Mouse (Mus musculus) myocyte (in vitro differentiated cells): ENCODE results near the gene Olfr644. TPM values are rescaled to one million over a fixed set of nuclear protein-coding genes. Genes with fewer than 3 reads are reported as not detected.

ENCODE experiments used
- H3K27me3 ChIP-seq: one replicate; pipeline ENCODE4 v1.6.1; 2011; ENCODE audit not compliant: control insufficient read depth, insufficient read depth, insufficient read length
- H3K36me3 ChIP-seq: one replicate; pipeline ENCODE4 v1.6.1; 2011; ENCODE audit not compliant: control insufficient read depth, insufficient read depth
- H3K4me2 ChIP-seq: one replicate; pipeline ENCODE4 v1.6.1; 2011; ENCODE audit warnings: low read depth, control low read depth
- H3K4me3 ChIP-seq: one replicate; pipeline ENCODE4 v1.5.1; 2011; ENCODE audit warnings: mild to moderate bottlenecking, control low read depth, moderate library complexity
- H3K79me2 ChIP-seq: one replicate; pipeline ENCODE4 v1.6.1; 2011; ENCODE audit not compliant: control insufficient read depth, insufficient read depth
- H3ac ChIP-seq: one replicate; pipeline ENCODE4 v1.6.1; 2011; ENCODE audit not compliant: control insufficient read depth, insufficient read length
- CEBPB ChIP-seq: IDR thresholded peaks from 2 replicates; pipeline ENCODE4 v1.6.1; 2011; ENCODE audit warnings: mild to moderate bottlenecking, moderate library complexity; ENCODE audit not compliant: poor library complexity, insufficient read depth, severe bottlenecking
- E2F4 ChIP-seq: IDR thresholded peaks from one replicate; pipeline ENCODE4 v1.6.1; 2011; ENCODE audit warnings: mild to moderate bottlenecking, control low read depth, moderate library complexity; ENCODE audit not compliant: insufficient read depth
- MAX ChIP-seq: IDR thresholded peaks from one replicate; pipeline ENCODE4 v1.6.1; 2011; ENCODE audit warnings: low read depth, mild to moderate bottlenecking, control low read depth
- MYOD1 ChIP-seq, 3 experiments: IDR thresholded peaks; one replicate each; pipeline ENCODE4 v1.6.1; 2011; ENCODE audit warnings: control low read depth in 2 of 3, low read depth in 2 of 3, mild to moderate bottlenecking in 2 of 3, moderate library complexity in 1 of 3; ENCODE audit not compliant: insufficient read length in 2 of 3, control insufficient read depth in 1 of 3
- MYOG ChIP-seq, 3 experiments: IDR thresholded peaks; one replicate each; pipeline ENCODE4 v1.6.1; 2011; ENCODE audit warnings: control low read depth in 2 of 3, low read depth in 2 of 3, mild to moderate bottlenecking in 2 of 3; ENCODE audit not compliant: insufficient read length in 2 of 3, control insufficient read depth in 1 of 3, insufficient read depth in 1 of 3
- POLR2A ChIP-seq: IDR thresholded peaks from one replicate; pipeline ENCODE4 v1.6.1; 2011; ENCODE audit warnings: low read depth, mild to moderate bottlenecking, control low read depth, moderate library complexity; ENCODE audit not compliant: insufficient read length
- POLR2AphosphoS2 ChIP-seq: IDR thresholded peaks from one replicate; pipeline ENCODE4 v1.6.1; 2011; ENCODE audit warnings: low read depth, control low read depth; ENCODE audit not compliant: insufficient read length
- REST ChIP-seq: IDR thresholded peaks from one replicate; pipeline ENCODE4 v1.6.1; 2011; ENCODE audit warnings: mild to moderate bottlenecking, control low read depth, moderate library complexity; ENCODE audit not compliant: insufficient read depth, insufficient read length
- SRF ChIP-seq: IDR thresholded peaks from one replicate; pipeline ENCODE4 v1.6.1; 2011; ENCODE audit warnings: low read depth; ENCODE audit not compliant: control insufficient read depth, insufficient read length
- TCF12 ChIP-seq: IDR thresholded peaks from one replicate; pipeline ENCODE4 v1.6.1; 2011; ENCODE audit warnings: mild to moderate bottlenecking, control low read depth; ENCODE audit not compliant: poor library complexity, insufficient read depth, severe bottlenecking
- TCF3 ChIP-seq: IDR thresholded peaks from one replicate; pipeline ENCODE4 v1.6.1; 2011; ENCODE audit warnings: low read depth, control low read depth; ENCODE audit not compliant: insufficient read length
- USF1 ChIP-seq: IDR thresholded peaks from one replicate; pipeline ENCODE4 v1.6.1; 2011; ENCODE audit warnings: low read depth, mild to moderate bottlenecking, control low read depth, moderate library complexity
- polyA plus RNA-seq: library from polyadenylated mRNA; unstranded; fragments of >200 nt; fragmentation: generic; extraction: Trizol; gene quantifications from one replicate; pipeline ENCODE4 v1.2.1, GENCODE M21; 2012; ENCODE audit warnings: missing spikeins

The Olfr644 gene
- polyA plus RNA-seq, 1 experiment: not detected

- no peak within 1 kb of the TSS for H3K4me2 ChIP-seq
- H3K4me3 ChIP-seq: no peak within 1 kb of the TSS
- no peaks in the 10 kb centered on the region for H3K79me2 ChIP-seq
- TF ChIP-seq MYOG (IDR thresholded peaks at IDR 0.05; ENCODE audit: control insufficient read depth in 1 of 3, insufficient read depth in 1 of 3, insufficient read length in 2 of 3, low read depth in 2 of 3) (no peak), POLR2A (no peak)
- H3K27me3 ChIP-seq: no peaks in the 10 kb centered on the region
- H3ac ChIP-seq: no peak within 1 kb of the TSS
- H3K36me3 ChIP-seq: no peaks in the 10 kb centered on the region
These were observed 10.3 kb downstream of the Olfr644 start, which contains the start of gene 4930516K23Rik for GRCm38 (mm10) chr7:104061345-104061744. 4930516K23Rik (minus strand) TSS chr7:104061445.

DNA sequence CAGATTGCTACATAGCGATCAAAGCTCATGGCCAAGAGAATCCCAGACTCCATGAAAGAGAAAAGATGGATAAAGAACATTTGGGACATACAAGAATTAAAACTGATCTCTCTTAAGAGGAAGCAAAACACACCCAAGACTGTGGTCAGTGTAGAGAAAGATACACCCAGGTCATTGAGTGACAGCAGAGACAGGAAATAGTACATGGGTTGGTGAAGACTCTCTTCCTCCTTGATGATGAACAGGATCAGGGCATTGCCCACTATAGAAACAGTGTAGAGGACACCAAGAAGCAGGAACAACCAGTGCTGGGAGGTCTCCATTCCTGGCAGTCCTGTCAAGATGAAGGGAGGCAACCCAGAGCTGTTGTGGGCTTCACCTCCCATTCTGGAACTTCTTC is 12.5 kb downstream of the Olfr644 start:
- no peak overlapping the region for H3ac ChIP-seq
- TF ChIP-seq MYOD1 (IDR thresholded peaks at IDR 0.05; ENCODE audit: control insufficient read depth in 1 of 3, insufficient read length in 2 of 3, low read depth in 2 of 3): no peak
- TF ChIP-seq MYOG (IDR thresholded peaks at IDR 0.05; ENCODE audit: control insufficient read depth in 1 of 3, insufficient read depth in 1 of 3, insufficient read length in 2 of 3, low read depth in 2 of 3): no peak
- no peak for TF ChIP-seq CEBPB
- no peak for TF ChIP-seq TCF3
- TF ChIP-seq POLR2AphosphoS2: no peak
- TF ChIP-seq REST: no peak
- no peak for TF ChIP-seq MAX
- no peak for TF ChIP-seq E2F4
- TF ChIP-seq TCF12: no peak
- no peaks in the 10 kb centered on the region for H3K36me3 ChIP-seq
- H3K4me3 ChIP-seq: no peak overlapping the region
- no peak overlapping the region for H3K4me2 ChIP-seq
- H3K27me3 ChIP-seq: no peaks in the 10 kb centered on the region
- no peaks in the 10 kb centered on the region for H3K79me2 ChIP-seq

- Histone ChIP-seq H3ac (no peak within 1 kb of the TSS), H3K4me2 (no peak within 1 kb of the TSS), H3K36me3 (no peaks in the 10 kb centered on the region), H3K4me3 (no peak within 1 kb of the TSS), H3K27me3 (no peaks in the 10 kb centered on the region), H3K79me2 (no peaks in the 10 kb centered on the region)
- TF ChIP-seq POLR2AphosphoS2: no peak
- no peak for TF ChIP-seq E2F4
- TF ChIP-seq CEBPB: no peak
These were observed 19.1 kb downstream of the Olfr644 start, which contains the start of gene Olfr642 for GRCm38 (mm10) chr7:104052566-104052965. Olfr642 (minus strand) TSS chr7:104052666.

- no peaks in the 10 kb centered on the region for H3K79me2 ChIP-seq
- no peaks in the 10 kb centered on the region for H3K36me3 ChIP-seq
- no peak for TF ChIP-seq TCF3
- no peak overlapping the region for H3ac ChIP-seq
- H3K27me3 ChIP-seq: no peaks in the 10 kb centered on the region
- H3K4me2 ChIP-seq: no peak overlapping the region
- H3K4me3 ChIP-seq: no peak overlapping the region
These were observed 20.9 kb downstream of the Olfr644 start for GRCm38 (mm10) chr7:104050745-104051144.

GRCm38 (mm10) chr7:104035145-104035544 is 36.5 kb downstream of the Olfr644 start, which contains the start of gene Olfr641:
Olfr641 (plus strand) TSS chr7:104035445.
- no peak within 1 kb of the TSS for H3K4me2 ChIP-seq
- H3K36me3 ChIP-seq: no peaks in the 10 kb centered on the region
- no peaks in the 10 kb centered on the region for H3K79me2 ChIP-seq
- no peak for TF ChIP-seq REST
- TF ChIP-seq POLR2A: no peak
- no peak for TF ChIP-seq TCF3
- no peak for TF ChIP-seq POLR2AphosphoS2
- no peak for TF ChIP-seq MYOD1 (IDR thresholded peaks at IDR 0.05; ENCODE audit: control insufficient read depth in 1 of 3, insufficient read length in 2 of 3, low read depth in 2 of 3)
- no peak for TF ChIP-seq USF1
- TF ChIP-seq MYOG (IDR thresholded peaks at IDR 0.05; ENCODE audit: control insufficient read depth in 1 of 3, insufficient read depth in 1 of 3, insufficient read length in 2 of 3, low read depth in 2 of 3): no peak
- TF ChIP-seq TCF12: no peak
- no peak for TF ChIP-seq CEBPB
- no peak for TF ChIP-seq MAX
- no peak for TF ChIP-seq SRF
- no peak for TF ChIP-seq E2F4
- no peak within 1 kb of the TSS for H3ac ChIP-seq
- no peaks in the 10 kb centered on the region for H3K27me3 ChIP-seq
- H3K4me3 ChIP-seq: no peak within 1 kb of the TSS

DNA sequence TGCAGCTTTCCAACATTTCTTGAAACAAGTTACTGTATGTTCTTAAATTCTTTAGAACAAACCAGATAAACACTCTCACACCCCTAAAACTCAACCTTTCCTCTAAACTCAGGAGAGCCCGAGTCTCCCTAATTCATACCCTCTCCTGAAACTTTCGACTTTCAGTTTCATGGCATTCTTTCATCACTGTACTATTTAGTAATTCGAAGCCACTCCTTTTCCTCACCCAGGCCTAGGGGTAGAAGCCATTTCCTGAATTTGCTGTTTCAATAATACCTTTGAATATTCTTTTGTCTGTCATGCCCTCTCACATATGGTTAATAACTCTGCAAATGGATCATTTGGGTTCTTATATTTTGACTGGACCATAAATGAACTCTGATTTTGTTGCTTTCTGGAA is 44.7 kb downstream of the Olfr644 start:
- H3K36me3 ChIP-seq: no peaks in the 10 kb centered on the region
- H3K79me2 ChIP-seq: no peaks in the 10 kb centered on the region
- H3K4me2 ChIP-seq: no peak overlapping the region
- TF ChIP-seq E2F4 (no peak), POLR2A (no peak), TCF12 (no peak), SRF (no peak), CEBPB (no peak), POLR2AphosphoS2 (no peak)
- no peaks in the 10 kb centered on the region for H3K27me3 ChIP-seq
- no peak overlapping the region for H3ac ChIP-seq
- no peak overlapping the region for H3K4me3 ChIP-seq
